Mouse (Mus musculus) spleen, adult 10 weeks (tissue): Measurements from ENCODE around the gene Cox4i1. TPM values are rescaled to one million over a fixed set of nuclear protein-coding genes. Genes with fewer than 3 reads are reported as not detected.

Experiments used
- polyA plus RNA-seq: library from polyadenylated mRNA; stranded (reverse); fragments of 350-450 nt; fragmentation: Illumina TruSeq; extraction: RNeasy Lipid Tissue Mini Kit (QIAGEN cat#74804); gene quantifications from one replicate; pipeline ENCODE4 v1.2.3, GENCODE M21; 2015; ENCODE audit warnings: low replicate concordance; ENCODE audit not compliant: insufficient read depth

Cox4i1 gene
- 245 TPM for polyA plus RNA-seq

GRCm38 (mm10) chr8:120667561-120668373, at the start of gene Cox4i1, which contains the start of gene Gm27021:
Cox4i1 (plus strand) TSS chr8:120668222.
Gm27021 (minus strand) TSS chr8:120668079.

GRCm38 (mm10) chr8:120647532-120647931, 20.5 kb upstream of the Cox4i1 start, which contains the start of gene 1190005I06Rik:
1190005I06Rik (minus strand) TSS chr8:120647632.

DNA sequence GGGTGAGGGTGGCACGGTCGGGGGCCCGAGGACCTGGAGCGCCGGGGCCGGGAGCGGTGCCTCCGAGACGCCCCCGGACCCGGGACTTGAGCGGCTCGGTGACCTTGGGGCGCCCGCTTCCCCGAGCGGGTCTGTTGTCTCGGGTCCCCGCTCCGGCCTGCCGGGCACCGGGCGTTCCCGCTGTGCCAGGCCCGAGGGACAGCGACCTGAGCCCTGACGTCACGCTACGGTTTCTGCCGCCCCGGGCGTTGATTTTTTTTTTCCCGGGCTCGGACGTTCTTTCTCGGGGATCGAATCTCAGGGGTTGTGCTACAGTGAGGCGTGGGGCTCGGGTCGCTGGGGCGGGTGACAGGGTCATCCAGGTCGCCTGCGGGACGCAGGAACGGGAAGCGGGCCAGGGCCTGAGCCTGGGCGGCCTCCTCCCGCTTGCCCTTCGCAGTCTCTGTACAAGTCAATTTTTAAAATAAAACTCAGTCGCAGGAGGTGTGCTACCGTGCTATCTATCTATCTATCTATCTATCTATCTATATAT, 418 bp downstream of the Cox4i1 start, which contains the start of gene Emc8:
TSS of gene Emc8 (minus strand) at position 200 of the 532 bp plus-strand sequence.

Other genes with a start within 250 kb of the Cox4i1 start
- gene Gins2, start 78.9 kb upstream of the Cox4i1 start, polyA plus RNA-seq, result 2.5 TPM
- gene 1190005I06Rik, start 20.6 kb upstream of the Cox4i1 start, polyA plus RNA-seq, result not detected
- not detected for gene Gm27021, start 143 bp upstream of the Cox4i1 start, polyA plus RNA-seq
- gene Emc8, start 351 bp downstream of the Cox4i1 start, polyA plus RNA-seq, result 19.9 TPM
- 181 TPM for gene Irf8, start 68.1 kb downstream of the Cox4i1 start, polyA plus RNA-seq